Mouse (Mus musculus) cortical plate, adult 2 months (tissue): ENCODE results near the gene Pxdn.

Source experiments
- CTCF ChIP-seq: fragments of 200-500 bp; IDR thresholded peaks from 2 replicates; pipeline ENCODE4 v1.5.1; 2011; ENCODE audit warnings: mild to moderate bottlenecking, control low read depth, low read length; ENCODE audit not compliant: insufficient read depth; ENCODE audit errors: extremely low read depth
- POLR2A ChIP-seq: fragments of 200-500 bp; IDR thresholded peaks from 2 replicates; pipeline ENCODE4 v1.6.1; 2011; ENCODE audit warnings: mild to moderate bottlenecking, low read length, control low read depth; ENCODE audit not compliant: insufficient read depth; ENCODE audit errors: extremely low read depth

DNA sequence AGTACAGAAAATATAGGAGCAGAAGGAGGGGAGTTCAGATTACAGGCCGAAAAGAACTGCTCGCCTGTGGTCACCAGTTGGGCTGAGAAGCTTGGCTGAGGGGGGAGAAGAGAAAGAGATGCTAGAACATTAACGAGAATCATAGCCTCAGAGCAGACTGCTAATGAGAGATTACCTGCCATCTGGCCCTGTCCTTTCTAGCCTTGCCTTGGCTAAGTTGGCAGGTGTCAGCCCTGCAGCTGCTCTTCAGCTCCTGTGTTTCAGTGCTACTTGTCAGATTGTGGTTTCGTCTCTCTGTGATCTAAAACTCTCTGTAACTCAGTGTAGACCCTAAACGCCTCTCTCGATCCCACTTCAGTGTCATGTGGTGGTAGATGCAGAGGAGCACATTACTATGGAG is 20.6 kb upstream of the Pxdn start:
- TF ChIP-seq POLR2A, result no peak
- TF ChIP-seq CTCF, result no peak
